9 mouse cellular contexts compared by ENCODE assay signal in the genomic region with DNA sequence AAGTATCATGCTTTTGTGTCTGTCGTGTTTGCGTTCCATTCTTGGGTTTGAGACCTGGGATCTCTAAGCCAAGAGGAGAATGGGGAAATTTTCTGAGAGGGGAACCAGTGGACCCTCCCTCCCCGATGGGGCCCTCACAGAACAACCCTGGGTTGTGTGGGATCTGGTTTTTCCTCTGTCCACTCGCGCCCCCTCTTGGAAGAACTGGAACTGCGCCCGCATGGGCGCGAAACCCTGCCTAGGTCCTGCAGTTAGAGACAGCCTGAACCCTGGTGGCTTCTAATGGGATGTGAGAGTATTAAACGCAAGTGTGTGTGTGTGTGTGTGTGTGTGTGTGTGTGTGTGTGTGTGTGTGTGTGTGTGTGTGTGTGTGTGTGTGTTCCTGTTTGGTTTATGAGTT. TPM values are rescaled to one million over a fixed set of nuclear protein-coding genes. Genes with fewer than 3 reads are reported as not detected.
DNase-seq lines count a peak whose midpoint lies in the region; ATAC-seq lines count a peak whose summit lies in the region.
"Had no signal": no experiment of that assay in that cellular context is flagged by ENCODE, and none has a peak within 500 bp of the region (broad histone marks: within the 10 kb centered on the region; RNA-seq: fewer than 3 reads in every experiment).

No protein-coding gene starts in this region.

- H3K9me3 ChIP-seq in embryonic facial prominence, embryonic 13.5 days: no peaks in the 10 kb centered on the region

- DNase-seq in cerebellum, postnatal 14 days: peak; percentile 69 to 85
- DNase-seq in cerebellum, adult 11 months: no peak
- peak; percentile 75 for DNase-seq in MEL-GATA-1-ER (ENCODE audit: extremely low read depth, low read depth)
- peak; percentile 49 for DNase-seq in heart, postnatal 25 days (ENCODE audit: low spot score)
- DNase-seq in kidney, postnatal 4 days: peak; percentile 92 to 93
- DNase-seq in thymus, postnatal 0 days (ENCODE audit: low spot score): peak; percentile 75

- H3K4me1 ChIP-seq in embryonic facial prominence, embryonic 13.5 days: peaks cover 51% of the 10 kb centered on the region

- H3K4me3 ChIP-seq in embryonic facial prominence, embryonic 13.5 days: no peak overlapping the region

- WGBS in embryonic facial prominence, embryonic 13.5 days: 27% methylated on average over 10 of the region's 10 CpGs

- H3K36me3 ChIP-seq in embryonic facial prominence, embryonic 13.5 days: no peaks in the 10 kb centered on the region

- peak overlapping the region; percentile 63; the same call in 1 of the 2 replicates for H3K9ac ChIP-seq in embryonic facial prominence, embryonic 13.5 days

- ATAC-seq in embryonic facial prominence, embryonic 13.5 days (ENCODE audit: insufficient number of reproducible peaks, insufficient read depth, low FRiP score, low TSS enrichment, low read depth): no peak
- peak; percentile 60 for ATAC-seq in megakaryocyte-erythroid progenitor cell, adult 5-6 weeks (replicated peaks; ENCODE audit: low FRiP score, low TSS enrichment, poor library complexity, severe bottlenecking)

- H3K27me3 ChIP-seq in embryonic facial prominence, embryonic 13.5 days: no peaks in the 10 kb centered on the region
- H3K27me3 ChIP-seq: Patski had no signal

- peak overlapping the region; percentile 46; the same call in 1 of the 2 replicates for H3K4me2 ChIP-seq in embryonic facial prominence, embryonic 13.5 days

- H3K27ac ChIP-seq in embryonic facial prominence, embryonic 13.5 days: peak overlapping the region; percentile 91

- intact Hi-C loops in heart, postnatal 25 days (cut with DNase I): loop anchor here (2.0 kb wide), 1 partner anchor 46 kb away; no protein-coding TSS in a partner anchor

RNA-seq across cellular contexts. Expression of a gene that starts 6.4 kb away (rescaled TPM):
- polyA plus RNA-seq in embryonic facial prominence, embryonic 13.5 days (2015; fragmentation: Nextera tagmentation; extraction: Ambion mirVana): 179 and 189 TPM in 2 replicates
- 10 to 100 TPM; 37.8 to 57.0 TPM for total RNA-seq in heart, postnatal 25 days (2021)
- total RNA-seq in megakaryocyte-erythroid progenitor cell, adult 5-6 weeks (2014; fragmentation: Nextera tagmentation): not detected in 2 replicates
- total RNA-seq in megakaryocyte-erythroid progenitor cell, adult 5-6 weeks (2017): not detected in 2 replicates
- 22.9 and 23.9 TPM in 2 replicates for polyA plus RNA-seq in thymus, postnatal 0 days (2015; fragmentation: Nextera tagmentation; extraction: Ambion mirVana)

RNA-seq across cellular contexts. Expression of a gene that starts 11.5 kb away (rescaled TPM):
- 29.3 and 29.8 TPM in 2 replicates for polyA plus RNA-seq in embryonic facial prominence, embryonic 13.5 days (2015; fragmentation: Nextera tagmentation; extraction: Ambion mirVana)
- total RNA-seq in heart, postnatal 25 days (2021): 10 to 100 TPM; 12.2 to 16.8 TPM
- not detected in 2 replicates for total RNA-seq in megakaryocyte-erythroid progenitor cell, adult 5-6 weeks (2014; fragmentation: Nextera tagmentation)
- total RNA-seq in megakaryocyte-erythroid progenitor cell, adult 5-6 weeks (2017): not detected in 2 replicates
- 5.6 and 6.5 TPM in 2 replicates for polyA plus RNA-seq in thymus, postnatal 0 days (2015; fragmentation: Nextera tagmentation; extraction: Ambion mirVana)

RNA-seq across cellular contexts. Expression of a gene that starts 55.6 kb away (rescaled TPM):
- polyA plus RNA-seq in embryonic facial prominence, embryonic 13.5 days (2015; fragmentation: Nextera tagmentation; extraction: Ambion mirVana): 37.3 and 40.7 TPM in 2 replicates
- 10 to 100 TPM; 17.7 to 18.5 TPM for total RNA-seq in heart, postnatal 25 days (2021)
- 12.5 and 20.3 TPM in 2 replicates for total RNA-seq in megakaryocyte-erythroid progenitor cell, adult 5-6 weeks (2014; fragmentation: Nextera tagmentation)
- 5.8 and 6.2 TPM in 2 replicates for total RNA-seq in megakaryocyte-erythroid progenitor cell, adult 5-6 weeks (2017)
- 15.6 and 17.2 TPM in 2 replicates for polyA plus RNA-seq in thymus, postnatal 0 days (2015; fragmentation: Nextera tagmentation; extraction: Ambion mirVana)

Comparison
In these comparisons a context has a peak if more than half of its experiments do, and no peak if none do; other contexts are left out.
1. RNA of a gene that starts 6.4 kb away (total RNA-seq): 37.8 to 57.0 TPM in heart, postnatal 25 days; not detected in megakaryocyte-erythroid progenitor cell, adult 5-6 weeks; every median in the first group is over 10 times any median in the second.
2. RNA of a gene that starts 11.5 kb away (total RNA-seq): 12.2 to 16.8 TPM in heart, postnatal 25 days; not detected in megakaryocyte-erythroid progenitor cell, adult 5-6 weeks; every median in the first group is over 10 times any median in the second.